Mouse (Mus musculus) thymus, postnatal 10 days (tissue): ENCODE results near the gene Pkn1.

Experiments
- DNase-seq, 2 experiments: peaks; one replicate each; pipeline ENCODE4 v3.0.0; 2021; ENCODE audit warnings: low spot score in 2 of 2

The Pkn1 gene

GRCm38 (mm10) chr8:83724697-83725482 is 25.9 kb upstream of the Pkn1 start:
- DNase-seq = peak; percentile 78 to 87

GRCm38 (mm10) chr8:83723447-83724083 is 24.6 kb upstream of the Pkn1 start:
- DNase-seq = no peak

- DNase-seq = no peak
Observed at GRCm38 (mm10) chr8:83722631-83723030, 23.7 kb upstream of the Pkn1 start.

DNA sequence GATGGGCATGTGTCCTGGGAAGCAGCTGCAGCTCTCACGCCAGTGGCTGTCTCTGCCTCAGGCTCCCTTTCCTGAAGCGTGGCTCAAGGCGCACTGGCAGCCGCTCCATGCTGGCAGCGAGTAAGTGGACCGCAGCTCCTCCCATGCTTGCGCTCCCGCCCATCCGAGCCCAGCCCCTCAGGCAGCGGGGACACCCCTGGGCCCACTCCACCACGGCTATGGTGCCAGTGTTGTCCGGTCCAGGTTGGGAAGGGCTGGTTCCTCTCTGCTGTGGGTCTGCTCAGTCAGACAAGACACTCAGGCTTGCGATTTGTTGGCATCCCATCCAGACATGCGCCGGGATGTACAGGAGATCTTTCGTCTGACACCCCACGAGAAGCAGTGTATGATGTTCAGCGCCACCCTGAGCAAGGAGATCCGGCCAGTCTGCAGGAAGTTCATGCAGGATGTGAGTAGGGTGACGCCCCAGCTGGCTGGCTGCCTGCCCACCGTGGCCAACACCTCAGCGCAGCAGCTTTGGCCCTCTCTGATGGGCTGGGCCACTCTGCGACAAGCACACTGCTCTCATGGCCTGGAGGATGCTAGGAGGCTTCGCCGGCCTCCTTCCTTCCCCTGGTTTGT is 22.5 kb upstream of the Pkn1 start:
- DNase-seq = no peak

DNA sequence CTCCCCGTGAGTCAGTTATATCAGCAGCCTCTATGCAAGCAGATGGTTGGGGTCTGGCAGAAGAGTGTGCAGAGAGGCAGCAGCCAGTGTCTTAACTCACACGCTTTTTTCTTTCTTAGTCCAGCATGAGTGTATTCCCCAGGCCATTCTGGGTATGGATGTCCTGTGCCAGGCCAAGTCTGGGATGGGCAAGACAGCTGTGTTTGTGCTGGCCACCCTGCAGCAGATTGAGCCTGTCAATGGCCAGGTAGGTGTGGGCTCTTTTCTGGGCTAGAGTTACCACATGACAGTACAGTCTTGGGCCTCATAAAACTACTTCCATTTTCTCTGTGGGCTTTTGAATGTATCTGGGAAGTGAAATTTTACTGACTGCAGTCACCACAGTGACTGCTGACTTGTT is 20.7 kb upstream of the Pkn1 start:
- DNase-seq = no peak

DNA sequence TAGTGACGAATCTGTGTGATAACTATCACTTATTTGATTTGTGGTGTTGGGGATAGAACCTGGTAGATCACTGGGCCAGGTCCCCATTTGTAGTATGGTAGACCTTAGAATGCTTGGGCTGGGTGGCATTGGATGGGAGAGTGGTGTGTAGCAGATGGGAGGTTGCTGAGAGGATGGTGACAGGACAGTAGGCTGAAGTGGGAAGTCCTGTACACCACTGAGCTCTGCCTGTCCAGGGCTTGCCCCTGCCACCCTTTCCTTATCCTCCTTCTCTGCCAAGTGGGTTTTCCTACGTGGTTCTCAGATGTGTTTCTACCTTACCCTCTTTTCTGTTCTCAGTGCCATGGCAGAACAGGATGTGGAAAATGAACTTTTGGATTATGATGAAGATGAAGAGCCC is 20.1 kb upstream of the Pkn1 start:
- no peak for DNase-seq

- no peak for DNase-seq
Observed at GRCm38 (mm10) chr8:83716563-83716962, 17.6 kb upstream of the Pkn1 start.

GRCm38 (mm10) chr8:83715771-83716170 is 16.8 kb upstream of the Pkn1 start:
- DNase-seq = no peak

- DNase-seq = peak; percentile 91 to 96
Observed at GRCm38 (mm10) chr8:83715031-83715690, 16.2 kb upstream of the Pkn1 start, which contains the start of gene Ddx39. Gene Ddx39, plus strand, starts transcription at chr8:83715177.

DNA sequence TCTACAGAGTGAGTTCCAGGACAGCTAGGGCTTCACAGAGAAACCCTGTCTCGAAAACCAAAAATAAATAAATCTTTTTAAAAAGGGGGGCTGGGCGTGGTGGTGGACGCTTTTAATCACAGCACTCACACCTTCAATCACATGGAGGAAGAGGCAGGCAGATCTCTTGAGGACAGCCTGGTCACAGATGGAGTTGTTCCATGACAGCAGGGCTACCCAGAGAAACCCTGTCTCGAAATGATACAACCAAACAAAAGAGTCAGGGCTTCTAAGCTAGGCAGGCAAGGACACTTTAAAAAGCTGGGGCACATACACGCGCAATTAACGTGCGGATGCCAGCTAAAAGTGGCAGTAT is 15.7 kb upstream of the Pkn1 start:
- DNase-seq = no peak

GRCm38 (mm10) chr8:83707554-83707953 is 8.6 kb upstream of the Pkn1 start:
- no peak for DNase-seq

DNA sequence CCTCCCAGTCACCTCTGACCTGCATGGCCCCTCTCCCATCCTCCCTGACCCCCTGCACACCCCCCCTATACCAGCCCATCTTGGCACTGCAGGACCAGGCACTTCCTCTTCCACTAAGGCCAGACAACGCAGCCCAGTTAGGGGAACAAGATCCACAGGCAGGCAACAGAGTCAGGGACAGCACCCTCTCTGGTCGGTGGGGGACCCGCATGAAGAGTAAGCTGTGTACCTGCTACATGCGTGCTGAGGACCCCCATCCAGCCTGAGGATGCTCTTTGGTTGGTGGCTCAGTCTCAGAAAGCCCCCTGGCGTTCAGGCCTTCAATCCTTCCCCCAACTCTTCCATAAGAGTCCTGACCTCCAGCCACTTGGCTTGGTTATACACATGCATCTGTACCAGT is 7.4 kb upstream of the Pkn1 start:
- no peak for DNase-seq

- DNase-seq = no peak
Observed at GRCm38 (mm10) chr8:83703426-83703825, 4.4 kb upstream of the Pkn1 start.

DNA sequence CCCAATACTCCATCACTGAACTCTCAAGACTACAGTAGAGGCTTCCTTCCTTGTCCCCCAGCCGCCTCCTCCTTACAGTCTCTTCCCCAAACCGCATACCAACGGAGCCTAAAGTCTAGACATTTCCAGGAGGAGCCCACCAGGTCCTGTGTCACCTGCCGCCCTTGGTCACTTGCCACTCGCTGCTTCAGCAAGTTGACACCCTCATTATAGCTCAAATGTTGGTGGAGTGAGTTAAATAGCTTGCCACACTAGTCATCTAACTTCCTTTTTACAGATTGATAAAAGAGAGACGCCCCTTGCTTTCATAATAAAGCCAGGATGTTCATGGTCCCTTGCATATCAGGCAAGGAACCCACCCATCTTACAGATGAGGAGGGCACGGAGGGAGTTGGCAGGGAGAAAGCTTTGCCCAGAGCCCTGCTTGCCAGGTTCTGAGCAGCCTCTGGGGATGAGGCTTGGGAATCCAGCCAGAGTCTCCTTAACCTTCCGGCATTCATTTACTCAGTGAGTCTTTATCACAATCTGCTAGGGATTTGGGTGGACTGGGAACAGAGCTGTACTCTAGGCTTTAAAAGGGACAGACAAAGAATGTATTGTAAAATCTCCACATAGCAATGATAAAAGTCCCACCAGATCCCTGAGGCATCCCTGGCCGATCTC is 1.6 kb upstream of the Pkn1 start:
- no peak for DNase-seq

DNA sequence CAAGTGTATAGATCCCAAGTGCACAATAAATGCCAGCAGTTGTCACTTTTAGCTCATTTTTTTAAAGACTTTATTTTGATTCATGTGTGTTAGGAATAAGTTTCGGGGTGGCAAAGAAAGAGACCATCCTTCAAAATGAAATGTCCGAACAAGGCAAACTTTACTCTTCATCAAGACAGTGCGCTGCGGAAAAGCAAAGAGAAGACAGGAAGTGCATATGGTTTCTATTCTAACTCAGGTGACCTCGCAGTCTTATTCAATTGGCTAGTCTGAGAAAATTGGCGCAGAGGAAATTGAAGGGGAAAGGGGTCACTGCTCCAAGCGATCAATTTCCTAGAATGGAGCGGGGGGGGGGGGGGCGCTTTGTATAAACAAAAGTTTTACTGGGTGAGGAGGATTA is 587 bp upstream of the Pkn1 start:
- DNase-seq = peak in 1 of 2 experiments; percentile 44

GRCm38 (mm10) chr8:83698291-83698660 is 703 bp downstream of the Pkn1 start:
- DNase-seq = peak; percentile 72 to 80

- peak in 1 of 2 experiments; percentile 12 for DNase-seq
Observed at GRCm38 (mm10) chr8:83697374-83698220, 1.4 kb downstream of the Pkn1 start.

DNA sequence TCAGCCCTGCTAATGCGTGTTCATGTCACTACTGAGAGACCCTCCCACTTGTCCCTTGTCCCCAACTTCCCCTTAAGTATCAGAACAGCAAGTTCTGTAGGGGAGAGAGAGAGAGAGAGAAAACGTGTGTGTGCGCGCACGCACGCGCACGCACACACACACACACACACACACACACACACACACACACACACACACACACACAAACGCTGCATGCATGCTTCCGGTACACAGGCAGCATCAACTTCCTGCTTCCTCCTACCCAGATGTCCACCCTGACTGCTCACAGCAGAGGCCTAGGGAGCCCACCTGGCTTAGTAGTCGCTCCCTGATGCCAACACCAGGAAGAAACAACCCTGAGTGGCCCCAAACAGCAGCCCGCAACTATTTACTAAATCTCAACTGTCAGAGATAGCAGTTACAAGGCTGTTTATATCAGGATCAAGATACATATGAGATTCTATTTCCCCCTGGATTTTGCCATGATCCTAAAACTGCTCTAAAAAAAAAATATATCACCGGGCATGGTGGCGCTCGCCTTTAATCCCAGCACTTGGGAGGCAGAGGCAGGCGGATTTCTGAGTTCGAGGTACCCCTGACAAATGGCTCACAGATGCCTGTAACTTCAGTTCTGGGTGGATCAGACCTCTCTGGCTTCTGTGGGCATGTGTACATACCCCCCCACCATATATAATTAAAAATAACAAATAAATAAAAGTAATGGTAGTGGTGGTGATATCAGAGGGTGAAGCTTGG is 3.5 kb downstream of the Pkn1 start:
- DNase-seq = peak; percentile 57 to 66

- DNase-seq = no peak
Observed at GRCm38 (mm10) chr8:83694369-83695160, 4.4 kb downstream of the Pkn1 start.
